In genomic region chr11:107548204-107548975, GRCm38 (mm10) we compare ENCODE assay signal across 8 mouse cellular contexts. TPM values are rescaled to one million over a fixed set of nuclear protein-coding genes. Genes with fewer than 3 reads are reported as not detected.
DNase-seq lines count a peak whose midpoint lies in the region; ATAC-seq and TF ChIP-seq lines count a peak whose summit lies in the region.

No protein-coding gene starts in this region.

- no peak for TF ChIP-seq POLR2A in cortical plate, adult 2 months (IDR thresholded peaks at IDR 0.05; ENCODE audit: extremely low read depth, insufficient read depth, low read length)
- no peak for TF ChIP-seq POLR2A in myocyte (IDR thresholded peaks at IDR 0.05; ENCODE audit: insufficient read length, low read depth)

- H3K4me2 ChIP-seq in limb, embryonic 13.5 days (replicated peaks): peak overlapping the region; percentile 98
- H3K4me2 ChIP-seq in myocyte (ENCODE audit: low read depth): peak overlapping the region; percentile 87

- peak; percentile 34; the same call in 1 of the 2 replicates for ATAC-seq in limb, embryonic 13.5 days (ENCODE audit: low FRiP score, low read depth)

- no peak for TF ChIP-seq CTCF in cortical plate, adult 2 months (IDR thresholded peaks at IDR 0.05; ENCODE audit: extremely low read depth, insufficient read depth, low read length)

- H3K4me3 ChIP-seq in cortical plate, adult 2 months (ENCODE audit: insufficient read depth, low read length): peak overlapping the region; percentile 83
- peak overlapping the region; percentile 97 for H3K4me3 ChIP-seq in limb, embryonic 13.5 days
- H3K4me3 ChIP-seq in myocyte: peak overlapping the region; percentile 48

- H3K27me3 ChIP-seq in limb, embryonic 13.5 days: peaks cover 4% of the 10 kb centered on the region; the same call in 1 of the 2 replicates
- peaks cover 6% of the 10 kb centered on the region for H3K27me3 ChIP-seq in myocyte (ENCODE audit: control insufficient read depth, insufficient read depth, insufficient read length)

- H3K36me3 ChIP-seq in limb, embryonic 13.5 days: peaks cover 31% of the 10 kb centered on the region
- peaks cover 6% of the 10 kb centered on the region for H3K36me3 ChIP-seq in myocyte (ENCODE audit: control insufficient read depth, insufficient read depth)

- WGBS in limb, embryonic 13.5 days: 6% methylated on average over 36 of the region's 39 CpGs

- H3ac ChIP-seq in myocyte (ENCODE audit: control insufficient read depth, insufficient read length): peak overlapping the region; percentile 13

- no peak overlapping the region for H3K27ac ChIP-seq in cortical plate, adult 2 months (ENCODE audit: insufficient read depth, low read length)
- H3K27ac ChIP-seq in limb, embryonic 13.5 days: peak overlapping the region; percentile 78

- intact Hi-C loops in heart, postnatal 36 days (cut with DNase I): no loop called here

- no peaks in the 10 kb centered on the region for H3K9me3 ChIP-seq in limb, embryonic 13.5 days

- peaks cover 15% of the 10 kb centered on the region for H3K79me2 ChIP-seq in myocyte (ENCODE audit: control insufficient read depth, insufficient read depth)

- H3K4me1 ChIP-seq in cortical plate, adult 2 months (ENCODE audit: control insufficient read depth, insufficient read depth, low read length): peaks cover 3% of the 10 kb centered on the region; the same call in 1 of the 2 replicates
- H3K4me1 ChIP-seq in limb, embryonic 13.5 days: peaks cover 10% of the 10 kb centered on the region; the same call in 1 of the 2 replicates

- H3K9ac ChIP-seq in limb, embryonic 13.5 days: peak overlapping the region; percentile 93

- peak; percentile 15 to 55 for DNase-seq in adrenal gland, postnatal 36 days
- no peak for DNase-seq in adrenal gland, adult 2 months
- DNase-seq in A20 (ENCODE audit: low read depth, low spot score): peak; percentile 54
- peak; percentile 8 to 13 for DNase-seq in heart, postnatal 36 days
- DNase-seq in thymus, postnatal 4 days: peak; percentile 78

TF ChIP-seq in myocyte, 11 proteins besides CTCF, POLR2A, EP300 and RAD21:
- TF ChIP-seq POLR2AphosphoS2 (IDR thresholded peaks at IDR 0.05; ENCODE audit: insufficient read length, low read depth): no peak
- no peak for TF ChIP-seq CEBPB (IDR thresholded peaks at IDR 0.05; ENCODE audit: insufficient read depth, poor library complexity, severe bottlenecking)
- TF ChIP-seq MAX (IDR thresholded peaks at IDR 0.05; ENCODE audit: low read depth): no peak
- TF ChIP-seq E2F4 (IDR thresholded peaks at IDR 0.05; ENCODE audit: insufficient read depth): no peak
- TF ChIP-seq TCF12 (IDR thresholded peaks at IDR 0.05; ENCODE audit: insufficient read depth, poor library complexity, severe bottlenecking): no peak
- no peak for TF ChIP-seq REST (IDR thresholded peaks at IDR 0.05; ENCODE audit: insufficient read depth, insufficient read length)
TF ChIP-seq in myocyte: peak in this region for 0.

RNA-seq across cellular contexts. Expression of gene Helz, which starts 0.7 kb away (rescaled TPM):
- total RNA-seq in adrenal gland, postnatal 36 days (2021): 10 to 100 TPM; 27.3 to 32.2 TPM
- total RNA-seq in adrenal gland, adult 2 months (2021): 10 to 100 TPM; 20.3 to 30.5 TPM
- polyA plus RNA-seq in adrenal gland, adult 2 months (2012; rRNA removed): 18.4 and 23.3 TPM in 2 replicates
- polyA plus RNA-seq in cortical plate, adult 2 months (2012; rRNA removed): 17.1 TPM in 2 replicates
- 10 to 100 TPM; 24.4 to 27.7 TPM for total RNA-seq in heart, postnatal 36 days (2021)
- polyA plus RNA-seq in limb, embryonic 13.5 days (2015; fragmentation: Nextera tagmentation; extraction: Ambion mirVana): 19.2 and 22.0 TPM in 2 replicates
- polyA plus RNA-seq in myocyte (2012; fragmentation: generic; extraction: Trizol): 5.8 TPM
